Mouse (Mus musculus) kidney, postnatal 36 days (tissue): Measurements from ENCODE around the gene Tm6sf1.
"Not testable (repeated sequence)": the region's sequence is repeated elsewhere in the genome, so short reads cannot be mapped to it uniquely, and the experiment has no call there.

Experiments
- DNase-seq, 2 experiments: peaks; one replicate each; pipeline ENCODE4 v3.0.0; 2021 to 2022; ENCODE audit warnings: mixed read lengths in 2 of 2

Gene Tm6sf1

GRCm38 (mm10) chr7:81858968-81859721 lies at the start of gene Tm6sf1:
Tm6sf1 (plus strand) TSS chr7:81859001.
- DNase-seq, result peak; percentile 43 to 57

GRCm38 (mm10) chr7:81824906-81825305 lies 33.9 kb upstream of the Tm6sf1 start:
- no peak for DNase-seq

- DNase-seq, result peak; percentile 63 to 82
These were observed 33.4 kb upstream of the Tm6sf1 start for GRCm38 (mm10) chr7:81825381-81825780.

- DNase-seq, result peak; percentile 30 to 49
These were observed 30.8 kb upstream of the Tm6sf1 start for GRCm38 (mm10) chr7:81827806-81828667.

- peak; percentile 28 to 69 for DNase-seq
These were observed 30.0 kb upstream of the Tm6sf1 start for GRCm38 (mm10) chr7:81828681-81829378.

GRCm38 (mm10) chr7:81829379-81829894 lies 29.4 kb upstream of the Tm6sf1 start, which contains the start of gene Btbd1:
Btbd1 (minus strand) TSS chr7:81829431.
- peak; percentile 80 to 93 for DNase-seq

GRCm38 (mm10) chr7:81834847-81835246 lies 24.0 kb upstream of the Tm6sf1 start:
- no peak for DNase-seq

- DNase-seq, result no peak
These were observed 23.4 kb upstream of the Tm6sf1 start for GRCm38 (mm10) chr7:81835430-81835829.

- not testable (repeated sequence) for DNase-seq
These were observed 21.0 kb upstream of the Tm6sf1 start for GRCm38 (mm10) chr7:81837771-81838170.

- DNase-seq, result no peak
These were observed 19.1 kb upstream of the Tm6sf1 start for GRCm38 (mm10) chr7:81839746-81840145.

GRCm38 (mm10) chr7:81840661-81841181 lies 18.1 kb upstream of the Tm6sf1 start:
- DNase-seq, result no peak

- peak; percentile 59 to 62 for DNase-seq
These were observed 17.4 kb upstream of the Tm6sf1 start for GRCm38 (mm10) chr7:81841439-81841838.

- DNase-seq, result no peak
These were observed 16.7 kb upstream of the Tm6sf1 start for GRCm38 (mm10) chr7:81842141-81842540.

GRCm38 (mm10) chr7:81842998-81843397 lies 15.8 kb upstream of the Tm6sf1 start:
- DNase-seq, result no peak

- DNase-seq, result no peak
These were observed 14.9 kb upstream of the Tm6sf1 start for GRCm38 (mm10) chr7:81843903-81844302.

GRCm38 (mm10) chr7:81844801-81845200 lies 14.0 kb upstream of the Tm6sf1 start:
- no peak for DNase-seq

GRCm38 (mm10) chr7:81845313-81845712 lies 13.5 kb upstream of the Tm6sf1 start:
- DNase-seq, result no peak

GRCm38 (mm10) chr7:81846008-81846407 lies 12.8 kb upstream of the Tm6sf1 start:
- no peak for DNase-seq

- no peak for DNase-seq
These were observed 11.8 kb upstream of the Tm6sf1 start for GRCm38 (mm10) chr7:81847010-81847409.

- no peak for DNase-seq
These were observed 11.0 kb upstream of the Tm6sf1 start for GRCm38 (mm10) chr7:81847777-81848176.

- DNase-seq, result no peak
These were observed 9.6 kb upstream of the Tm6sf1 start for GRCm38 (mm10) chr7:81849214-81849613.

- no peak for DNase-seq
These were observed 9.2 kb upstream of the Tm6sf1 start for GRCm38 (mm10) chr7:81849633-81850032.

- DNase-seq, result no peak
These were observed 8.6 kb upstream of the Tm6sf1 start for GRCm38 (mm10) chr7:81850171-81850570.
